Mouse (Mus musculus): ENCODE data around the gene Stac3. TPM values are rescaled to one million over a fixed set of nuclear protein-coding genes. Genes with fewer than 3 reads are reported as not detected.

Gene Stac3
- 0.31 TPM in 1 of 2 replicates, not detected in the other for polyA plus RNA-seq (2014; fragmentation: Nextera tagmentation; extraction: Ambion mirVana)

DNA sequence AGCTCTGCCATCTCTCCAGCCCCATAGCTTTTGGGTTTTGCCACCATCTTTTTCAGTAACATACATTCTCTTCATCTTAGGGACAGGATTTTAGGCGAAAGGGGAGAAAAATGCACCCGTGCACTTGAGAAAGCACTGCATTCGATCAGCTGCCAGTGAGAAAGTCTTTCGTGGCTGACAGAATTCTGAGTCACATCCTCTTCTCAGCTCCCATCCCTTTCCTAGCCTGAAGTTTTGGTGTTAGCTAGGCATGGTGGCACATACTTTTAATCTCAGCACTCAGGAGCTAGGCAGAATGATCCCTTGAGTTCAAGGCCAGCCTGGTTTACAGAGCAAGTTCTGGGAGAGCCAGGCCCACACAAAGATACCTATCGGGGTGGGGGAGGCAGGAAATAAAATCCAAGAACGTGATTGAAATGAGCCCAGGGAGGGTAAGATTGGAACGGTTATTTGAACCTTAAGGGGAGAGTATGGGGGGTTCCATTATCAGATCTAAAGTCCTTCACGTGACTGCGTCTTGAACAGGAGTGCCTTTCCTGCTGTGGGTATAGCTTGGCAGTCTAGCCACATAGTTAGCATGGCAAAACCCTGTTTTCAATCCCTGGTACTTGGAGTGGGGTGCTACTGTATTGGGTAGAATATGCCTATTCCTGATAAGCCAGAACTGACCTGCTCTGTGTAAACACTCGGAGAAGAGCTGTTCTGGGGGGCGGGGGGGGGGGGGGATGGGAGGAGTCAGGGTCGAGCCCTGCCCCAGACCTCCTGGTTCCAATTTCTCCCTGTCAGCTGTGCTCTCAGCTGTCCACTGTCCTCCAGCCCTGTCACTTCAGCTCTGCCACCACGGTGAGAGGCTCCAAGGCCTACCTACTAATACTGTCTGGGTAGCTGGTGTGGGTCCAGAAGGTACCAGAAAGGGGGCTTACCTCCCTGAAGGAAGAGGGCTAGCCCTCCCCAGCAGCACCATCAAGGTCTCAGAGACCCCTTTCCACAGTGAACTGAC lies at the start of gene Stac3:
TSS of gene Stac3 (plus strand) at position 793 of the 1,000 bp plus-strand sequence.
- no peaks in the 10 kb centered on the region for H3K27me3 ChIP-seq (ENCODE audit: control insufficient read depth, insufficient read depth, low read length)
- no peak within 1 kb of the TSS for H3K4me3 ChIP-seq (ENCODE audit: low read depth, low read length)
- H3K9ac ChIP-seq (replicated peaks; ENCODE audit: low read depth, low read length), result no peak within 1 kb of the TSS
- no peaks in the 10 kb centered on the region for H3K9me3 ChIP-seq (ENCODE audit: control insufficient read depth, low read length)
- 77% methylated on average over 13 of the region's 13 CpGs for WGBS
- ATAC-seq (ENCODE audit: low read depth), result no peak
- peaks cover 35% of the 10 kb centered on the region for H3K36me3 ChIP-seq (ENCODE audit: control insufficient read depth, insufficient read depth, low read length)
- H3K27ac ChIP-seq (ENCODE audit: low read depth, low read length), result no peak within 1 kb of the TSS
- H3K4me2 ChIP-seq (ENCODE audit: low read depth, low read length), result no peak within 1 kb of the TSS
- no peaks in the 10 kb centered on the region for H3K4me1 ChIP-seq (ENCODE audit: control insufficient read depth, insufficient read depth, low read length)

DNA sequence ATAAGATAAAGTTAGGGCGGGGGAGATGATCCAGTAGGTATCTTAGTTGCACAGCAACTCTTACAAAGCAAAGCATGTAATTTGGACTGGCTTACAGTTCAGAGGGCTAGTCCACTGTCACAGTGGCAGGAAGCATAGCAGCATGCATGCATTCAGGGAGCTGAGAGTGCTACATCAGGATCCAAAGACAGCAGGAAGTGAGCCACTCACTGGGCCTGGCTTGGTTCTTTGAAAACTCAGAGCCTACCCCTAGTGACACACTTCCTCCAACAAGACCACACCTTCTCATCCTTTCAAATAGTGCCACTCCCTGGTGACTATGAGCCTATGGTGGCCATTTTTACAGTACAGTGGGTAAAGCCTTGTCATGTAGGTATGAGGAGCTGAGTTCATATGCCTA lies 47.8 kb upstream of the Stac3 start:
- H3K9ac ChIP-seq (replicated peaks; ENCODE audit: low read depth, low read length), result no peak overlapping the region
- no peak overlapping the region for H3K4me2 ChIP-seq (ENCODE audit: low read depth, low read length)
- no peak overlapping the region for H3K4me3 ChIP-seq (ENCODE audit: low read depth, low read length)
- H3K27me3 ChIP-seq (ENCODE audit: control insufficient read depth, insufficient read depth, low read length), result no peaks in the 10 kb centered on the region
- no peaks in the 10 kb centered on the region for H3K9me3 ChIP-seq (ENCODE audit: control insufficient read depth, low read length)
- H3K4me1 ChIP-seq (ENCODE audit: control insufficient read depth, insufficient read depth, low read length), result no peaks in the 10 kb centered on the region
- peaks cover 47% of the 10 kb centered on the region for H3K36me3 ChIP-seq (ENCODE audit: control insufficient read depth, insufficient read depth, low read length)
- no peak overlapping the region for H3K27ac ChIP-seq (ENCODE audit: low read depth, low read length)
- WGBS, result 94% methylated on average over 1 of the region's 1 CpGs
- no peak for ATAC-seq (ENCODE audit: low read depth)

DNA sequence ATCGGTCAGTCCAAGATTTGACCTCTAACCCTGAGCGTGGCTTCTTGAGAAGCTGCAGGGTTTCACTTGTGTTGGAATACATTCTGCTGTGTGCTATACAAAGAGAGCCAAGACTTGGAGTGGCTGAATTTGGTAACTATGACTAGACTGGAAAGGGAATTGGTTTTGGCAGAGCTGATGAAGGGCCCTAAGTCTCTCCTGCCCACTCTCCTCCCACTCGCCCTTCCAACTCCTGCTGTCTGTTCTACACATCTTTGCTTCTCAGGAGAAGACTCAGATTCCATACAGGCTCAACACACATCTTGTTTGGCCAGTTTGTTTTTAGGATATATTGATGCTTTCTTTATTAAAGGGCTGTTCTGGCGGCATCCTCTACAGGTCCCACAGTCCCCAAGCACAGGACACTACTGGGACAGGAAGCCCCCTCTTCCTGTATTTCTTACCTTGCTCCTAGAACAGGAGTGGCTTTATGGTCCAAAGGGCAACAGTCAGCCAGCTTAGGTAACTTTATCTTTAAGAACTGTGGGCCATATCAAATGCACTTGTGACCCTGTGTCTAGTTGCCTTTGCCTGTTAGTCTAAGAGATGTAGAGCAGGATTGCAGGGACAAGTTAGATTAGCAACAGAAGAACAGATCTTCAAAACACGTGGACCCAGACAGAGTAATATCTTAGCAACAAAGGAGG lies 38.9 kb upstream of the Stac3 start:
- Histone ChIP-seq H3K27ac (ENCODE audit: low read depth, low read length) (no peak overlapping the region), H3K4me3 (ENCODE audit: low read depth, low read length) (no peak overlapping the region), H3K27me3 (ENCODE audit: control insufficient read depth, insufficient read depth, low read length) (no peaks in the 10 kb centered on the region), H3K4me2 (ENCODE audit: low read depth, low read length) (no peak overlapping the region), H3K9me3 (ENCODE audit: control insufficient read depth, low read length) (no peaks in the 10 kb centered on the region), H3K9ac (replicated peaks; ENCODE audit: low read depth, low read length) (no peak overlapping the region), H3K4me1 (ENCODE audit: control insufficient read depth, insufficient read depth, low read length) (no peaks in the 10 kb centered on the region), H3K36me3 (ENCODE audit: control insufficient read depth, insufficient read depth, low read length) (peaks cover 23% of the 10 kb centered on the region; the same call in 1 of the 2 replicates)
- ATAC-seq (ENCODE audit: low read depth), result no peak
- 59% methylated on average over 5 of the region's 5 CpGs for WGBS

DNA sequence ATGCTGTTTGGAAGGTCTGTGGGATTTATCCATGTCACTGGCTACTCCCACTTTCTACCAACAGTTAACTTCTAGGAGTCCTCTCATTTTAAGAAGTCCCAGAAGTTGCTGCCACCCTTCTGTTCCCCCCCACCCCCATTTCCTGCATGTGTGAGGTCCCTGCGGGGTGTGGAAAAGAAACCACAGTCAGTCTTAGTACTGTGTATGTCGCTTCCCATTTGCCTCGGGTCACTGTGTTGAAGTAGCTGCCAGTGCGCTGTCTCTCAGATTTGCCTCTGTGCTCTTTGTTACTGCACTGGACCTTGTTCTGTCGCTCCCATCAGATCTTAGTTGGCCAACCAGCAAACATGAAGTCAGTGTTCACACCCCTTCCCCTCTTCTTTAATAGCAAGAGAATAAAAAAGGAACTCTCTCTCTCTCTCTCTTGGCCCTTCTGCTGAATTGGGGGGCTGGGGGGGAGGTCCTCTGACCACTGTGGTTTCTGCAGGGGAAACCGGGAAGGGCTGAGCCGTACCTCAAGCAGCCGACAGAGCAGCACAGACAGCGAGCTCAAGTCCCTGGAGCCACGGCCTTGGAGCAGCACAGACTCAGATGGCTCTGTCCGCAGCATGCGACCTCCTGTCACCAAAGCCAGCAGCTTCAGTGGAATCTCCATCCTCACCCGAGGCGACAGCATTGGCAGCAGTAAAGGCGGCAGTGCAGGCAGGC lies 30.1 kb upstream of the Stac3 start:
- no peaks in the 10 kb centered on the region for H3K9me3 ChIP-seq (ENCODE audit: control insufficient read depth, low read length)
- WGBS, result 81% methylated on average over 15 of the region's 15 CpGs
- no peak overlapping the region for H3K4me3 ChIP-seq (ENCODE audit: low read depth, low read length)
- no peak overlapping the region for H3K4me2 ChIP-seq (ENCODE audit: low read depth, low read length)
- H3K36me3 ChIP-seq (ENCODE audit: control insufficient read depth, insufficient read depth, low read length), result peaks cover 13% of the 10 kb centered on the region
- H3K27ac ChIP-seq (ENCODE audit: low read depth, low read length), result no peak overlapping the region
- no peaks in the 10 kb centered on the region for H3K4me1 ChIP-seq (ENCODE audit: control insufficient read depth, insufficient read depth, low read length)
- no peak for ATAC-seq (ENCODE audit: low read depth)
- no peak overlapping the region for H3K9ac ChIP-seq (replicated peaks; ENCODE audit: low read depth, low read length)
- H3K27me3 ChIP-seq (ENCODE audit: control insufficient read depth, insufficient read depth, low read length), result no peaks in the 10 kb centered on the region

DNA sequence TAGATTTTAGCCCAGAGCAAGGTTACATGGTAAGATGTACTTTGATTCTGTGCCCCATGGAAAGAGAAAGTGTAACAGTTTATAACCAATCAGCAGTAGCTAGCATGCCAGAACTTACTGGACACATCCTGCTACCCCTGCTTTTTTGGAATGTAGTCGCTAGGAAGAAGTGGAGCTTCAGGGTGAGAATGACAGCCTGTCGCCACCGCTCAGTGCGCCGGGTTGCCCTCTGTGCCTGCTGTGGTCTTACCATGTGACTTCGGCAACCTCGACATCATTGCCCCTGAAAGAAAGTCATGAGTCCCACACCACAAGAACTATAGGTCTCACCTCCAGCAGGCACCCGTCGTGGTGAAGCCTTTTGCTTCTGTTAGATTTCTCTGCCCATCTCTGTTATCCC lies 28.8 kb upstream of the Stac3 start:
- no peak for ATAC-seq (ENCODE audit: low read depth)
- whole genome bisulfite sequencing, result 89% methylated on average over 9 of the region's 9 CpGs

DNA sequence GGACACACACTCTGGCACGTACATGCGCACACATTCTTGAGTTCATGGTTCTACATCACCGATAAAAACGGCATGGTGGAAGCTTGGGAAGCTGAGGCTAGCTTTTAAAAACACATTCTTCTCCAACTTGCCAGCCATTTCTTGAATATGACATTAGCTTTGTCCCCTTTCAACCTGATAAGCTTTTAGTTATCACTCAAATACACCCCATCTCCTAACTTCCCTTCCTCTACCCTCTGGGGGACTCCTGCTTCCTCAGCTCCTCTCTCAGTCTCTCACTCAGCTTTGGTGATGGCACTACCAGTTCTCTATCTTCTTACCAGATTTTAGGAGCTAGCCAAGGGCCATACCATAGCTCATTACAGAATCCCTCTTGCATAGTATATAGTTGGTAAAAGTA lies 26.3 kb upstream of the Stac3 start:
- Histone ChIP-seq H3K4me1 (ENCODE audit: control insufficient read depth, insufficient read depth, low read length) (no peaks in the 10 kb centered on the region), H3K4me2 (ENCODE audit: low read depth, low read length) (no peak overlapping the region), H3K9ac (replicated peaks; ENCODE audit: low read depth, low read length) (no peak overlapping the region), H3K36me3 (ENCODE audit: control insufficient read depth, insufficient read depth, low read length) (peaks cover 17% of the 10 kb centered on the region), H3K9me3 (ENCODE audit: control insufficient read depth, low read length) (no peaks in the 10 kb centered on the region), H3K4me3 (ENCODE audit: low read depth, low read length) (no peak overlapping the region), H3K27me3 (ENCODE audit: control insufficient read depth, insufficient read depth, low read length) (no peaks in the 10 kb centered on the region), H3K27ac (ENCODE audit: low read depth, low read length) (no peak overlapping the region)
- no peak for ATAC-seq (ENCODE audit: low read depth)
- WGBS, result 99% methylated on average over 4 of the region's 4 CpGs

More for the DNA sequence above, 28.8 kb upstream of the Stac3 start:
- Histone ChIP-seq H3K27me3 (ENCODE audit: control insufficient read depth, insufficient read depth, low read length) (no peaks in the 10 kb centered on the region), H3K4me3 (ENCODE audit: low read depth, low read length) (no peak overlapping the region), H3K4me1 (ENCODE audit: control insufficient read depth, insufficient read depth, low read length) (no peaks in the 10 kb centered on the region), H3K4me2 (ENCODE audit: low read depth, low read length) (no peak overlapping the region), H3K27ac (ENCODE audit: low read depth, low read length) (no peak overlapping the region), H3K9me3 (ENCODE audit: control insufficient read depth, low read length) (no peaks in the 10 kb centered on the region), H3K36me3 (ENCODE audit: control insufficient read depth, insufficient read depth, low read length) (peaks cover 22% of the 10 kb centered on the region), H3K9ac (replicated peaks; ENCODE audit: low read depth, low read length) (no peak overlapping the region)

DNA sequence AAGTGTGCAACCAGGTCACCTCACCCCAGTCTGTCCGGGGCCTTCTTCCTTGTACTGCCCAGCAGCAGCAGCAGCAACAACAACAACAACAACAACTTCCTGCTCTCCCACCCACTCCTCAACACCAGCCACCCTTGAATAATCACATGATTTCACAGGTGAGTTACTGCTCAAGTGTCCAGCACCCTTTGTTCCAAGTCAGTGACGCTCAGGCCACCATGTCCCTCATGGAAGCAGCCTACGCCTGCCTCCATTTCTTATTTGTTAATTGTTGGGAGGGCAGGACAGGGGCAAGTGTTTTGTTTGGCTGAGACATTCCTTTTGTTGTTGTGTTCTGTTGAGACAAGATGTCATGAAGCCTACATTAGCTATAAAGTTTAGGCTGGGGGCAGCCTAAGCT lies 24.9 kb upstream of the Stac3 start:
- H3K4me1 ChIP-seq (ENCODE audit: control insufficient read depth, insufficient read depth, low read length), result no peaks in the 10 kb centered on the region
- H3K4me3 ChIP-seq (ENCODE audit: low read depth, low read length), result no peak overlapping the region
- H3K9ac ChIP-seq (replicated peaks; ENCODE audit: low read depth, low read length), result no peak overlapping the region
- no peaks in the 10 kb centered on the region for H3K27me3 ChIP-seq (ENCODE audit: control insufficient read depth, insufficient read depth, low read length)
- H3K36me3 ChIP-seq (ENCODE audit: control insufficient read depth, insufficient read depth, low read length), result peaks cover 16% of the 10 kb centered on the region
- no peaks in the 10 kb centered on the region for H3K9me3 ChIP-seq (ENCODE audit: control insufficient read depth, low read length)
- WGBS, result 86% methylated on average over 3 of the region's 3 CpGs
- H3K27ac ChIP-seq (ENCODE audit: low read depth, low read length), result no peak overlapping the region
- H3K4me2 ChIP-seq (ENCODE audit: low read depth, low read length), result no peak overlapping the region
- no peak for ATAC-seq (ENCODE audit: low read depth)

DNA sequence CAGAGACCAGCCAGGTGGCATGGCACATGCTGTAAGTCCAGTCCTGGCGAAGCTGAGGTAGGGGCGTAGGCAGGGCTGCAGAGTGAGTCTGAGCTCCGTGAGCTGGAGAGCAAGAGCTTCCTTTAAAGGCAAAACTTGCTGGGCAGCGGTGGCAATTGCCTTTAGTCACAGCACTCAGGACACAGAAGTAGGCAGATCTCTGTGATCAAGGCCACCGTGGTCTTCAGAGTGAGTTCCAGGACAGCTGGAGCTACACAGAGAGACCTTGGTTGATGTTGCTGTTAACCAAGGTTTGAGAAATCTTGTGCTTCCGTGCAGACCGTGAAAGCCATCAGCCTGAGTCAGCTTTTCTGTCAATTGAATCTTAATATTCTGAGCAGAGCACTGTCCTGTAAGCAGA lies 24.2 kb upstream of the Stac3 start:
- no peaks in the 10 kb centered on the region for H3K27me3 ChIP-seq (ENCODE audit: control insufficient read depth, insufficient read depth, low read length)
- H3K4me3 ChIP-seq (ENCODE audit: low read depth, low read length), result no peak overlapping the region
- H3K27ac ChIP-seq (ENCODE audit: low read depth, low read length), result no peak overlapping the region
- H3K4me1 ChIP-seq (ENCODE audit: control insufficient read depth, insufficient read depth, low read length), result no peaks in the 10 kb centered on the region
- no peak for ATAC-seq (ENCODE audit: low read depth)
- WGBS, result 85% methylated on average over 7 of the region's 7 CpGs
- no peak overlapping the region for H3K9ac ChIP-seq (replicated peaks; ENCODE audit: low read depth, low read length)
- H3K9me3 ChIP-seq (ENCODE audit: control insufficient read depth, low read length), result no peaks in the 10 kb centered on the region
- no peak overlapping the region for H3K4me2 ChIP-seq (ENCODE audit: low read depth, low read length)
- peaks cover 19% of the 10 kb centered on the region for H3K36me3 ChIP-seq (ENCODE audit: control insufficient read depth, insufficient read depth, low read length)

Data from neural tube, embryonic 14.5 days (tissue).